ENCODE assay signal across 19 mouse cellular contexts in genomic region chr12:63805458-63805857, GRCm38 (mm10).
DNase-seq lines count a peak whose midpoint lies in the region; ATAC-seq lines count a peak whose summit lies in the region.
"Had no signal": no experiment of that assay in that cellular context is flagged by ENCODE, and none has a peak within 500 bp of the region (broad histone marks: within the 10 kb centered on the region; RNA-seq: fewer than 3 reads in every experiment).

No protein-coding gene starts in this region.

- ATAC-seq in frontal cortex, adult (ENCODE audit: low TSS enrichment) = peak; percentile 20; the same call in 1 of the 2 replicates
- no peak for ATAC-seq in erythroid progenitor cell, adult 5-6 weeks (replicated peaks; ENCODE audit: low FRiP score, poor library complexity, severe bottlenecking)
- ATAC-seq: inflammation-experienced regulatory T-cells, adult 6 months had no signal

- DNase-seq in cerebellum, postnatal 14 days = peak; percentile 37 to 46
- no peak for DNase-seq in cerebellum, adult 11-12 months
- DNase-seq in frontal cortex, postnatal 25 days (ENCODE audit: low spot score in 2 of 2) = no peak
- peak; percentile 32 for DNase-seq in right cerebral cortex, postnatal 4 days
- no peak for DNase-seq in right cerebral cortex, adult 2 months (ENCODE audit: low spot score in 2 of 2)
- DNase-seq: adrenal gland, postnatal 25 days; B cell, adult 2 months; heart, adult 2 months; heart, postnatal 14 days; kidney, adult 11 months; kidney, postnatal 14 days; layer of hippocampus, adult 9-11 months; lung, embryonic 14.5 days; lung, postnatal 14 days; midbrain, embryonic 14.5 days; thymus, postnatal 4 days had no signal

Comparison
In these comparisons a context has a peak if more than half of its experiments do, and no peak if none do; other contexts are left out.
1. DNase-seq: peak in cerebellum, postnatal 14 days (2 of 2) and right cerebral cortex, postnatal 4 days (single experiment); none in cerebellum, adult 11-12 months (single experiment), frontal cortex, postnatal 25 days (0 of 2) and right cerebral cortex, adult 2 months (0 of 2).